Mouse (Mus musculus) right cerebral cortex, postnatal 14 days (tissue): ENCODE results near the gene Dpp6.

ENCODE experiments used
- DNase-seq: peaks from one replicate; pipeline ENCODE4 v3.0.0; 2022

Dpp6 gene

DNA sequence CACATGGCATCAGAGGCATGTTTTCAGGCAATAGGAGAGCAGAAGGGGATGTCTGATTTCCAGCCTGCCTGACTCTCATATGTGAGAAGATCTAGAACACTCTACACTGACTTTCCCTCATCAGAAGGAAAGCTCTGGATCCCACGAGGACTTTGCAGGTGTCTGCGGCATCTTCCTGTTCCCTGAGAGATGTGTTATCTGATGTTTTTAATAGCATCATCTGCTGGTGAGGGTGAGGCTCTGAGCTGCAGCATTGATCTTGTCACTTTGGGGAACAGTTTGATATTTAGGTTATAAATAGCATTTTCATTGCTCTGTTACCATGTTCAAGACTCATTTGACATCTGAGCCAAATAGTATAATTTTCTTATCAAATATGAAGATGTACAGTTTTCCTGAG, 388.8 kb downstream of the Dpp6 start:
- DNase-seq: no peak

DNA sequence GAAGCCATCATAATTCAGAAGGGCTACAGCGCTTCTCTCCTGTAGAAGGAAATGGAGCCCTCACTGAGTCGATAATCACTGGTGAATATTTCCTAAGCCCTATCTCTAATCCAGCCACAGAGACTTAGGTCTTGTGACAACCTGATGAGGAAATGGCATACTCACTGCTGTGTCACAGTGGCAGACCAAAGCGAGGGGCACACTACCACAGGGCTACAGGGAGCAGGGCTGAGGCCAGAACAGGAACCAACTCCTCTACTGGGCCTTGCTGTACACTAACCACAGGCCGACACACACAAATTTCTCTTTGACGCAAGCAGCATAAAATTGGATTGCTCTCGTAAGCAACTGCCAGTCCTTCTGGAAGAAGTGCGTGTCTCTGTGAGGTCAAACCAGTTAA, 389.2 kb downstream of the Dpp6 start:
- no peak for DNase-seq

DNA sequence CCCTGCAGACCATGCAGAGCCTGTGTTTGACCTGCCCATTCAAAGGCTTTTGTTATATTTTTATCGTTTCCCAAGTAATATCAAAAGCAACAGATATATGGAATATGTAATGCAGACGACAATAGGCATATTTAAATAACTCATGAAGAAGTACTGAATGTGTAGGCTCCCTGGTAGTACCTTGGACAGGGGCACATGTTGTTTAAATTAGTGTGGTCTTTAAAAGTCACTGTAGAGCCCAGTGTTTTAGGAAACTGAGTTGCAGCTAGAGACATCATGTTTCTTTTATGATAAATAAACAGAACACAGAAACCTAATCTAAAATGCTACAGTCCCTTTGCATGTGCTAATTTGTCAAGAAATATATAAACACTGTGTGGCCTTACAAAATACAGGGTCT, 403.1 kb downstream of the Dpp6 start:
- no peak for DNase-seq

DNA sequence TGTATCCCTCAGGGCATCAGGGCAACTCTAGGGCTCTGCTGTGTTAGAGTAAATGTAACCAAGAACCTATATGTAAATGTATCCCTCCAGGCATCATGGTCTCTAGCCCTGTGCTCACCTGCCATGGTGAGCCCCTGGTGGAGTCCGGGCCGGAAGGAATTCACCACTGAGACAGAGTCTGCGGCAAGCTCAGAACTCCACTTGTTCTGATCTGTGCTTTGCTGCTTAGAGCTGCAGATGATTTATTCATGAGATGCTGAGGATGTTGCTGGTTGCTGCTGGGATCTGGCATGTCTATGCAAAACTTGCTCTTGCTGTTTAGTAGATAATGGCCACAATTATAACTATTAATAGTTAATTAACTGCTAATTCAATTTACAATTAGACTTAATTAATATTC, 425.1 kb downstream of the Dpp6 start:
- DNase-seq: no peak

DNA sequence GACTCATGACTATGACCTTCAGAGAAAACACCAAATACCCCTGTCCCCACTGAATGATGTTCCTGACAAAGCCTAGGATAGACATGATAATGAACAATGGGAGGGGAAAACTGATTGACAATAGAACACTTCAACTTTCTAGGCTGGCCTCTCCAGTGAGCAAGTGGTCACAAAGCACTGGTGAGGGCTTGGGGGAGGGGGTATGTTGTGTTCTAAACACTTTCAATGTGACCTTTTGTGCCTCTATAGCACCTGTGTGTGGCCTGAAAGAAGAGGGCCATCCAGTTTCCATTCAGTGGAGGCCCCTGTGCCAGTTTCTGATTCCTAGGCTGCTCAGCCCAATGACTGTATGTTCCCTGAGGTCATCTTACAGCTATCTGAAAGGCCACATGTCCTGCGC, 426.2 kb downstream of the Dpp6 start:
- no peak for DNase-seq

DNA sequence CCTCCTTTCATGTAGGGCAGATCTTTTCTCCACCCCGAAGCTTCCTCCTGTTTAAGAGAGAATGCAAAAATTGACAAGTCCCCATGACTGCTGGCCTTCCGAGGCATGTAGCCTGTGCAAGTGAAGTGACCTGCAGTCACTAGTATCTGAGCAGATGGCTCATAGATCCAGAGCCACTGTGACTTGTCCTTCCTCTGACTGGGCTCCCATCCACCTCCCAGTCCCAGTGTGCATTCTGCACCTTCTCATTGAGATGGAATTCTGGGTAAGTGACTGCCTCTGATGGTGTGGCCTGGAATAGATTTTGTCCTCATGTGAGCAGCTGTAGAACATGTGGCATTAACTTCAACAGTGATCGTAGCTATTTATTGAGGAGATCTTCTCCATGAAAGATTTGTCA, 430.8 kb downstream of the Dpp6 start:
- DNase-seq: no peak

DNA sequence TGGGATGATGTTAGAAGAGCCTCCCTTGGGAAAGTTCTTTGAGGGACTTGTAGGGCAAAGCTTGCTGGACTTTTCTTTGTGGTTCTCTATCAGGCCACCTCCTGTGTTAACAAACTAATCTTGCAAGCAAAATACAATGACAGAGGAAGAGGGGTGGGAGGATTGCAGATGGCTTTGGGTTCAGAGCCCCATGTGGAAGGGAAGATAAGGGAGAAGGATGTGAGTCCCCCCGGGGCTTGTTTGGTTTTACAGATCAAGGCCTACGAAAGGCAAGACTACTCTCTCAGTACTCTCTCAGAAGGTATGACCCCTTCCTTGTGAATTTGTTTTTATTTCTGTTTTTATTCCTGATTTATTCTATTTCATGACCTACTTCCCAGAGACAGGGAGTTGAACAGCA, 431.7 kb downstream of the Dpp6 start:
- no peak for DNase-seq

DNA sequence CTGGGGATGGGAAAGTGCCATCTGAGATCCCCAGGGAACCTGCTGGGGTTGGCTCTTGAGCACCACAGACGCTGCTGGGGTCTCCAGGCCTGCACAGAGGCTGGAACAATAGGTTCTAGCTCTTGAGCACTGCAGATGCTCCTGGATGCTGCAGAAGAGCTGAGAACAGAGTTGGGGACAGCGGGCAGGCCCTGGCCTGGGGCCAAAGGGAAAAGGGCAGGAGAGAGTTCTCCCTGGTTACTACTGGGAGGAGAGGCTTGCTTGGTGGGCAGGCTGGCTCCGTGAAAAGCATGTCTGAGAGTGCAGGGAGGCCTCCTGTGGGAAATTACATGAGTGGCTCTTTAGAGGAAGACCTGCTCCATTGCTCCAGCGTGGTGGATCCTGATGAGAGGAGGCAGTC, 432.9 kb downstream of the Dpp6 start:
- DNase-seq: no peak

DNA sequence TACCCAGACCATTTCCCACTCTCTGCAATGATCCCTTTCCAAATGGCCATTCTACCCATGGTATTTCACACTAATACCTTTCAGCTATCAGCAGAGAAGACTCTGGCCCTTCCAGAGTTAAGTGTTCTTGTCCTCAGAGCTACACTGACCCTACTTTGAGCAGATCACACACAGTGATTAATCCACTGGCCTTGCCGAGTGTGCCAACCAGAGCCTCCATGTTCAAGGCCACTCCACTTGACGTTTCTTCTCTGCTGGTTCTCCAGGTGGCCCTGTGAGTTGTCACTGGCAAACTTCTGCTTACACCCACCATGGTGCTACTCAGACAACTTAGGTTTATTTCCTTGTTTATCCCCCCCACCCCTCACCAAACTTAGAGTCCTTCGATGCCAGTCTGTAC, 433.9 kb downstream of the Dpp6 start:
- no peak for DNase-seq

DNA sequence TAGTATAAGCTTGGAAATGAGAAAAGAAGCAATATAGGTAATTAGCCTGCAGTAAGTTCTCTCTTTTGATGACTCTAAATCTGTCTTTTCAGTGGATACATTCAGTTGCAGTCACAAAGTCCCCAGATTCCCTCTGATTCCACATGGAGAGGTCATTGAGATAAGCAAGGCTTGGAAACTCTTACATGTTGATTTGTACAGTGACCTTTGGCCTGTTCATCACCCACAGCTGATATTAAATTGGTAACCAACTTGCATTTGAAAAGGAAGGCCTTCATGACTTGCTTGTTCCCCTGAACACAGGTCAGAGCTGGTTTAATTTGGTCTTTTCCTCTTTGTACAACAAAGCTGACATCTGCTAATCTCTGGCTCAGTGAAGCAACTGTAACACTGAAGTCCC, 434.4 kb downstream of the Dpp6 start:
- no peak for DNase-seq

DNA sequence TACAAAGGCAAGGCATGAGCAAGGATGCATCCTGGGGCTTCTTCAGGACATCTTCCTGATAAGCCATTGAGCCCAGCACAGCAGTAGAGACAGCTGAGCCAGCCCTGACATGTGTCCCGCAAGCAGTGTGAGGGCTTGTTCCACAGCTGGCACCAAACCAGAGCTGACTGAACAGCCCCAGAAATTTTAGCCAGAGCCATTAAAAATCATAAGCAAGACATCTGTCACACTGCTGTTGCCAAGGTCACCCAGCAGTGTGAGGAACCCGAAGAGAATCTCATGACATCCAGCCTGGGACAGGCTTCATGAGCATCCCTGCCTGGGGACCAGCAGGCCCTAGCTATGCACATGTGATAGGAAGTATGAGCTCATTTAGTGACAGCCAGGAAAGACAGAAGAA, 438.2 kb downstream of the Dpp6 start:
- no peak for DNase-seq

DNA sequence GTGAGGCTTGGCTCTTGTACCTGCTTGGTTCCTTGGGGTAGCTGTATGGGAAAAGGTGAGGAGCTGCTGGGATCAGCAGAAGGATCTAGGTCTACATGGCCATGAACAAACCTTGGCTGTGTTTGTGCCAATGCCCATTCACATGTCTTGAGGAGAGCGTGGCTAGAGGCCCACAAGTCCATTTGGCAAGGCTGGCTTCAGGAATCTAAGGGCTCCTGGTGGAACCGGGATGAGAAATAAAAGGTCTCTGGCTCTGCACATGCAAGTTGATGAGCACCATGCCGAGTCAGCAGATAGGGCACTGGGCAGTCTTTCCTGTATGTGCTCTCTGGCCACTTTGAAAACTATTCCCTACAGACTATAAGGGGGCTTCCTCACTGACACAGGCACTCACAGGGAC, 441.6 kb downstream of the Dpp6 start:
- DNase-seq: no peak

DNA sequence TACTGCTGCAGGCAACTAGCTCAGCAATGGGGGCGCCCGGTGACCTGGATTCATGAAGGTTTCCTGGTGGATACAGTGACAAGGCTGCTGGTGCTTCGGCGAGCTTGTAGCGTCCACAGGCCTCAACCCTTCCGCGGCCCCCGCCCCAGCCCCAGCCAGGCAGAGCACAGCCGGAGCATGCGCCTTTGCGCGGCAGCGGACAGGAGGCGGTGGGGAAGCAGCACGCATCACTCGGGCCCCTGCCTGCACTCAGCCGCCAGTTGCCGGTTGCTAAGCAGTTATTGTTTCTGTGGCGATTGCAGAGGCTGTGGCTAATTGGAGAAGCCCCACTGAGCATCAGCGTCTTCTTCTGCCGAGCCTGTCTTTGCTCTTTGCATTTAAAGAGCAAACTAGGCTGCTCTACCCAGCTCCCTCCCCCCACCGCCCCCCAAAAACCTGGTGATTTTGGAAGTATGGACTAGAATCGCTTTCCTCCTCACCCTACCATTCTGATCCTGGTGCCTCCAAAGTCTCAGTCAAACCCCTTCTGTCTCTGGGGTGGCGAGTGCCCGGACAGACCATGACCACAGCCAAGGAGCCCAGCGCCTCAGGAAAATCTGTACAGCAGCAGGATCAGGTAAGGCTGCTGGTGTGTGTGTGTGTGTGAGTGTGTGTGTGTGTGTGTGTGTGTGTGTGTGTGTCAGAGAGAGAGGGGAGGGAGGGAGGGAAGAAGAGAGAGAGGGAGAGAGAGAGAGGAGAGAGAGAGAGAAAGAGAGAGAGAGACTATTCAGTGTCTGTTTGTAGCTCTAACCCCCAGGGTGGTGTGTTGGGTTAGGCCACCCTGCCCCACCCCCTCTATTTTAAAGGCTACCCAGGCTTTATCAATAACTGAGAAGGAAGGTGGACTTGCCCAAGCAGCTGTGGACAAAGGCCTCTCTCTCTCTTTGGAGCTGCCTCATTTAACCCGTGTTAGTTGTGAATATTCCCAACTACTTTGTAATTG, 445.0 kb downstream of the Dpp6 start:
- peak; percentile 75 for DNase-seq

DNA sequence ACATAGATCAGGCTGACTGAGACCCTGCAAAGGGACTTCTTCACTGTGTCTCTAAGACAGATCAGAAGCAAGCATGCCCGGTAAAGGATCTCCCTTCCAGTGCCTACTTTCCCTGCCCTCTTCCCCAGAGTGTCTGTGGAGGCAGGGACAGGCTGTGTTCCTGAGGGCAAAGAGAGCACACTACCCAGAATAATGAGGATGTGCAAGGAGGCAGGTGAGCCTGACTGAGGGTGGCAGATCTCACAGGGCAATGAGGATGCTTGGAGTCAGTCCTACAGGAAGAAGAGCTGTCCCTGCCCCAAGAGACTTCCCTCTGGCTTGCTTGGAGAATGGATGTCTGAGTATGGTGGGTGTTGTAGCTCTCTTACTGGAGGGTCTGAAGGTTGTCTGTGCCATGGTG, 445.7 kb downstream of the Dpp6 start:
- DNase-seq: no peak

DNA sequence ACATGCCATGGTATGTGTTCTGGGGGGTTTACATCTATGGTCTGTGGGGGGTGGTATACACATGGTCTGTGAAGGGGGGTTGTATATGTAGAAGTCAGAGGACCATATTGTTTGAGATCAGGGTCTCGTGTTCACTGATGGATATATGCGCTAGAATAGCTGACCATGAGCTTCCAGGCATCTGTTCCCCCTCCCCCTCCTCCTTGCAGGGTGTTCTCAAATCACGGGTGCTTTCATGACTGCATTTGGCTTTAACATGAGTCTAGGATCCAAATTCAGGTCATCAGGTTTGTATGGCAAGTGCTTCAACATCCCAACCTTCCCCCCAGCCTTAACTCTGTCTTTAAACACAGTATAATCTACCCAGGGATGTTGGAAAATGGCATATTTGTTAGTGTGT, 448.3 kb downstream of the Dpp6 start:
- no peak for DNase-seq

DNA sequence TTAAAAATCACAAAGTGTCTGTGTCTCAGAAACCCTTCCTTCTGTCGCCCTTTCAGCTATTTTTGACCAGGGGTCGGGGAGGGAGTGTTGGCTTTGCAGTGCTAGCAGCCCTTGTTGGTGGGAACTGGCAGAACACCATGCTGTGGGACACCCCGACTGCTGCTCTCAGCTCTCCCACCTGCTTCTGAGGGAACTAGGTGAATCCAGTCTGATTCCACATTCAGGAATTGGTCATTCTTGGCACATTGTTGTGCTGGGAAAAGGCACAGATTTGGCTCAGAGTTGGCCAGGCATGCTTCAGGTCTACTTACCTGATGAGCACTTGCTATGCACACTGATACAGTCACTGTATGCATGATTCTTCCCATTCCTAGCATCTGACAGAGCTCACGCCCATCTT, 454.3 kb downstream of the Dpp6 start:
- no peak for DNase-seq

DNA sequence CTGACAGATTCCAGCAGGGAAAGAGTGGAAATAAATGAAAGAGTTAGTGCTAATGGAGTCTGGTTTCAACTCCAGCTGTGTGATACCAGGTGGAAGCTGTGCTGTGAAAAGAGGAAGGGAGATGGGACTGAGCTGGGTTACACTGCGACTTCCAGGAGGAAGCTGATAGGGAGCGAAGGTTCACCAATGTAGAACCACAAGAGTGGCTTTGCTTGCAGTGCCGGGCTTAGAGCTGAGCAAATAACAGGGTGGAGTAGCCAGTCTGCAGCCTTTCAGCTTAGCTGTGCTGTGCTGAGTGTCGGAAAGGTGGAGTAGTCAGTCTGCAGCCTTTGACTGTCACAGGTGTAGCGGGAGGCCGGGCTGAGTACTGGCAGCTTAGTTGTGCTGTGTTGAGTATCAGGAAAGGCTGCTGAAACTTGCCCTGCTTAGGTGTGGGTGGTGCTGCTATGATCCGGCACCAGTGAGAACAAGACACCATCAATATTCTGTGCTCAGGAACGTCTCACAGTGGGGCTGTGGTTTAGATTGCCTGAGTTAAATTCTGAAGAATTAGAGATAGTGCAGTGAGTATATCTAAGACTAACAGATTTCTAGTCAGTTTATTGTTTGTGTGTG, 457.9 kb downstream of the Dpp6 start:
- DNase-seq: no peak

DNA sequence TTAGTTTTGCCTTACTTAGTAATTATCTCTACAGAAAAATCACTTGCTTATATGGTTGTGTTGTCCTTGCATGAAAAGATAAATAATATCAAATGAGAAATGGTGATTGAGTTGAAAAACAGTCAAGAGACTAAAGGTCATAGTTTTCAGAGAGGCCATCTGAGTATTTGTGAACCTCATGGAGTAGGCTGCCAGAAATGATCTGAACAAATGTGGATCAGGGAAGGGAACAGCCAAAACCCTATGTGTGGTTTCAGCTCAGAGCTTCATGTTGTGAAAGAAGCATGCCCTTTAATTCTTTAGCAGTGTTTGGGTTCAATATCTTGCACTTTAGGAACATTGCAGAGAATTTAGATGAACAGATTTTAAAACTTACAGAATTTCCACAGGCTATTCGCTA, 458.9 kb downstream of the Dpp6 start:
- no peak for DNase-seq

DNA sequence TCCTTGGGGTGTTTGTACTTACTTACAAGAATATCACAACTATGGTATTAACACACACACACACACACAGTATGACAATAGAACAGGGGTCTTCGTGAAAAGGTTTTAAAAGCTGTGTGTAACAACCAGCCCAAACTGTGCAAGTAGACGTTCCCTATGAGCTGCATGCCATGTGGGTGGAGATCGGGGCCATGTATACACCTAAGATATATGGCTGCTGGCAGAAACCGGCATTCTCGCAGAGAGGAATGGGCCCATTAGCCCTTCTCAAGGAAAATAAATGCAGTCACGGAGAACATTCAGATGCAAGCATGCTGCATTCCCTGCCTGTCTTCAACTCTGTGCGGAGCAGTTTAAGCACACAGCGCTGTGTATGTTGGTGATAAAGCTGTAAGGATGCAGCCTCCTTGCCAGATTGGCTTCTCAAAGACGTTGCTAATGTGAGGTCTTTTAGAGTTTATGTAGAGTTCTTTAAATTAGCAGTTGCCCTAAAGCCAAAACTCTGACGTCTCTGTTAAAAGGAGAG, 461.2 kb downstream of the Dpp6 start:
- DNase-seq: no peak

DNA sequence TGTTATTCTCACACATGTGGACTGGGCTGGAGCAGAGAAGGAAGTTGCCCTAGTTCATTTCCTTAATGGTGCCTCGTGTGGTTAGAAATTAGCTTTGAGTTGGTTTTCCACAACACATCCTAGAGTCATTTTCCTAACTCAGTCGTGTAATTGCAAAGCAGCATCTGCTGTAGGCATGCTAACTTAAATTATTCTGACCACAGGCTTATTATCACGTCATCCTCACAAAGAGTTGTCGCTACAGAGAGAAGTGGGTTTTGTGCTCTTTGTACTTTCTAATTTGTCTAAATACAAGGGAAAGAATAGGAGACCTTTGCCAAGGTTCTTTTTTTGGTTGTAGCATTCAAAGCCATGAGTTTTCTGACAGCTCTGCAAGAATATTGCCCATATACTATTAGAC, 469.9 kb downstream of the Dpp6 start:
- DNase-seq: no peak

DNA sequence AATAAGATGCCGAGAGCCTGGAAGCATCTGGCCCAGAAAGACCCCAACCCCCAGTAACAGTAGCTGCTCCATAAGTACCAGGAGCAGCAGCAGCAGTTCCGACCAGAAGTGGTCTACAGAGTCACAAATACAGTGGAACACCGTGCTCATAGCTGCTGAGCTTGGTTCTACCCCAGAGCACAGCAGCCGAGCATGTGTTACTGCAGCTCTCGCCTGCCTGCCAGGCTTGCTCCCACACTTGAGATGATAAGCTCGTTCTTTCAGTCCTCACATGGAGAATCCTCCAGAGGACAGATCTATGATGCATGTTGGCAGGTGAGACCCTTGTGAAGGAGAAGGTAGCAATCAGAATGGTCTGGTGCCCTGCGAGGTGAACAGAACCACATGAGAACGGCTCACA, 474.4 kb downstream of the Dpp6 start:
- no peak for DNase-seq

DNA sequence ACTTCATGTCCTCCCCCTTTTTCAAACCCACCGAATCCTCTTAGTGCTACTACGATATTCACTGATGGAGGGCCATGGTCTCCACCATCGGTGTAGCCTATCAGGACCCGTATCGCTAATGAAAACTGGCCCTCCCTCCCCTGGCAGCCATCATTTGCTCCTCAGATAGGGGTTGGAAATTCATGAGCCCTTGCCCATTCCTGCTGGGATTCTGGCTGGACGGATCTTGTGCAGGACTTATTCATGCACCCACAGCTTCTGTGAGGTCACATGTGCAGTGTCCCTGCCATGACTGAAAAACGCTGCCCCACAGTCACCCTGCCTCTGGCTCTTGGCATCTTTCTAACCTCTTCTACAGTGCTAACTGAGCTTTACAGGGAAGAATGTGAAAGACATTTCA, 475.2 kb downstream of the Dpp6 start:
- no peak for DNase-seq

DNA sequence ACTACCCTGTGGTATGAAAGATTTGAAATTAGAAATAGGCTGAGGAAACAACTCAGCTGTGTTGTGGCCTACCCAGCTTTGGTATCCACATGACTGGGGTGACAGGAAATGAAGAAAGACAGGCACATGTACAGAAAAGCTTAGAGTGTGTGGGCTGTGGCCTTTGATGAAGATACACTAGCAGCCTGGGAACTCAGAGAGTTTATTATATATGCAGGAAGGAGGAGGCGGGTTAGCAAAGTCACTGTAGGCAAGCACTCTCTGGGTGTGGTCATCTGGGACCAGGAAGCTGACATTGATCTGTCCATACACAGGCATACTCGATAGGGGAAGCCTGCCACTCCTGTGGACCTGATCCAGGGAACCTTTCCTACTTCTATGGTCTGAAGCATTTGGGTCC, 487.1 kb downstream of the Dpp6 start:
- DNase-seq: no peak

DNA sequence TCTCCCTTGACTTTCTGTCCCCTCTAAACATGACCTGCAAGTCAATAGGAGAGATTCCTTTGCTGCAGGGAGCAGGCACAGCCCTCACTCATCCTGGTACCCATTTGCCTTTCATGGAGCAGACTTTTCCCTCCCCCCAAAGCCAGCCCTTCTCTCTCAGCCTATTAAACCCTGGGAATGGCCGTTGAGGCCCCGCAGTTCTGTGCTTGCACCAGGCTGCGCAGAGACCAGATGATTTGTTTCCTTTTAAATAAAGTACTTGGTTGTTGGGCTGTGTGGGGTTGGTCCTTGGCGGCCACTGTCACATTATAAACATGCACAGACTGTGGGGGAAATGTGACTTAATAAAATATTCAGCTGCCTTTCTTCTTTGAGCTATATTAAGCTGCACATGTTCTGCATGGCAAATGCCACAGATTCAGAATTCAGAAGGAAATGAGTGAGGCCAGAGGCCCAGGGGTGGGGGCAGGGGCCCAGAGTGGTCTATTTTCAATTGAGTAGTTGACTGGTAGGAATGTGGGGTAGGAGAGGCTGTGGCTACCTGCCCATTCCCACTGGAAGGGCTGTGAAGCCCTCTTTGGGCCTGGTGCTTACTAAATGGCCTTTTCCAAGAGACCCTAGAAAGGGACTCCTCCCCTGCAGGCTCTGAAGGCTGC, 489.6 kb downstream of the Dpp6 start:
- DNase-seq: no peak
